Mouse (Mus musculus): ENCODE results near the gene Il13ra2.
"Not testable (repeated sequence)": the region's sequence is repeated elsewhere in the genome, so short reads cannot be mapped to it uniquely, and the experiment has no call there.

Il13ra2 gene

GRCm38 (mm10) chrX:147429129-147429528 lies at the start of gene Il13ra2:
Il13ra2 (minus strand) TSS chrX:147429192.
- in situ Hi-C loops (cut with MboI; ENCODE audit: low pct_unique_long_range_greater_than_20kb in 1 of 2, low sequenced_read_pairs in 2 of 2, unreplicated experiment in 1 of 2) = loop anchor here in 1 of 2 experiments (10.0 kb wide), 1 partner anchor 146 kb away; no protein-coding TSS in a partner anchor

GRCm38 (mm10) chrX:147453610-147454009 lies 24.6 kb upstream of the Il13ra2 start, which contains the start of gene Vmn1r239-ps:
Vmn1r239-ps (minus strand) TSS chrX:147453710.
- in situ Hi-C loops (cut with MboI; ENCODE audit: low pct_unique_long_range_greater_than_20kb in 1 of 2, low sequenced_read_pairs in 2 of 2, unreplicated experiment in 1 of 2) = not testable (repeated sequence)

GRCm38 (mm10) chrX:147443386-147443785 lies 14.4 kb upstream of the Il13ra2 start:
- in situ Hi-C loops (cut with MboI; ENCODE audit: low pct_unique_long_range_greater_than_20kb in 1 of 2, low sequenced_read_pairs in 2 of 2, unreplicated experiment in 1 of 2) = no loop called here

- in situ Hi-C loops (cut with MboI; ENCODE audit: low pct_unique_long_range_greater_than_20kb in 1 of 2, low sequenced_read_pairs in 2 of 2, unreplicated experiment in 1 of 2) = no loop called here
Measured at GRCm38 (mm10) chrX:147435400-147435799, 6.4 kb upstream of the Il13ra2 start.

DNA sequence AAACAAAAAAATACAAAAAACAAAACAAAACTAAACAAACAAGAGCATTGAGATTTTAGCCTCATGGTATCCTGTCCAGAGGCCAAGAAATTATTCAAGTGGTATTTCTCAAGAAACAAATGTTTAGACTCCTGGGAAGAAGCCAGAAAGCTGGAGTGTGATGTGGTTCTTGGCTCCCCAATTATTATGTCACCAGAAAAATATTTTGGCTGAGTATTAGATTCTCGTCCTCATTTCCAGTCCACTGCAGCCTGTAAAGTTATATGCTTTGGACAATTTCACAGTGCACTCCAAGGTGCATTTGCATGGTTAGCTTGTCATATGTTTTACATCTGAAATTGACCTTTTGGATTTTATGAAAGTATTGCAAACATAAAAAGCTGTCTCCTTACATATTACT lies 761 bp upstream of the Il13ra2 start:
- in situ Hi-C loops (cut with MboI; ENCODE audit: low pct_unique_long_range_greater_than_20kb in 1 of 2, low sequenced_read_pairs in 2 of 2, unreplicated experiment in 1 of 2) = loop anchor here in 1 of 2 experiments (10.0 kb wide), 1 partner anchor 145 kb away; no protein-coding TSS in a partner anchor

- in situ Hi-C loops (cut with MboI; ENCODE audit: low pct_unique_long_range_greater_than_20kb in 1 of 2, low sequenced_read_pairs in 2 of 2, unreplicated experiment in 1 of 2) = no loop called here
Measured at GRCm38 (mm10) chrX:147393446-147393845, 35.5 kb downstream of the Il13ra2 start.

DNA sequence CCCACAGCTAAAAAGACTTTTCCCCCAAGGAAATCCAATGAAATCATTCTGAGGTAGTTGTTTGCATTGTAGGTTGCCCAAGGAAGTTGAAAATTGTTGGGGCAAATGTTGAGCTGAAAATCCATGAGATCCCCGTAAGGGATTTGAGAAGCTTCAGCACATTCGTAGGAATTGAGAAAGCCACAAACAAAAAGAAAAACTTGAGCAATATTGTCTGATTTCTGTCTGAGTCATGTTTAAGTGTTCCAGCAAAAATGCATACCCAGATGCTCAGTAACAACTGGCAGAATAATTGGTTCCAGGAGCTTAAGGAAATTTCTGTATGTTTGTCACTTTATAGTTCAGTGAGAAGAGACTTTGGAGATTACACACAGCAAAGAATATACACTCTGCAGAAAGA lies 79.8 kb downstream of the Il13ra2 start:
- in situ Hi-C loops (cut with MboI; ENCODE audit: low pct_unique_long_range_greater_than_20kb in 1 of 2, low sequenced_read_pairs in 2 of 2, unreplicated experiment in 1 of 2) = loop anchor here in 1 of 2 experiments (25.0 kb wide), 1 partner anchor 187 kb away; no protein-coding TSS in a partner anchor

All from mouse embryonic stem cell (cell line).